Mouse (Mus musculus) hindbrain, embryonic 16.5 days (tissue): ENCODE results near the gene Sap25. TPM values are rescaled to one million over a fixed set of nuclear protein-coding genes. Genes with fewer than 3 reads are reported as not detected.
A peak's percentile ranks its signal among the peaks of the same experiment; 100 is the strongest.

Experiments
- ATAC-seq: fragments of 200-750 bp; cut with Nextera tagmentation; 2 replicates; pipeline ENCODE4 v1.8.0; 2017; ENCODE audit warnings: moderate TSS enrichment, moderate library complexity
- H3K27ac ChIP-seq: fragments of 300-500 bp; sonication (generic); 2 replicates; pipeline ENCODE4 v1.5.1; 2014; ENCODE audit warnings: low read depth, mild to moderate bottlenecking, control low read depth, low read length, moderate library complexity
- H3K27me3 ChIP-seq: fragments of 300-500 bp; sonication (generic); replicated peaks from 2 replicates; pipeline ENCODE4 v1.6.1; 2014; ENCODE audit warnings: low read length; ENCODE audit not compliant: control insufficient read depth, insufficient read depth
- H3K36me3 ChIP-seq: fragments of 300-500 bp; sonication (generic); 2 replicates; pipeline ENCODE4 v1.6.1; 2014; ENCODE audit warnings: mild to moderate bottlenecking, low read length, moderate library complexity, mixed read lengths; ENCODE audit not compliant: control insufficient read depth, insufficient read depth
- H3K4me1 ChIP-seq: fragments of 300-500 bp; sonication (generic); 2 replicates; pipeline ENCODE4 v1.6.1; 2014; ENCODE audit warnings: low read depth, low read length; ENCODE audit not compliant: control insufficient read depth, insufficient read depth
- H3K4me2 ChIP-seq: fragments of 300-500 bp; sonication (generic); 2 replicates; pipeline ENCODE4 v1.6.1; 2014; ENCODE audit warnings: mild to moderate bottlenecking, low read length, control low read depth, moderate library complexity
- H3K4me3 ChIP-seq: fragments of 300-500 bp; sonication (generic); 2 replicates; pipeline ENCODE4 v1.5.1; 2014; ENCODE audit warnings: mild to moderate bottlenecking, low read length, control low read depth, moderate library complexity
- H3K9ac ChIP-seq: fragments of 300-500 bp; sonication (generic); 2 replicates; pipeline ENCODE4 v1.6.1; 2014; ENCODE audit warnings: low read depth, mild to moderate bottlenecking, control low read depth, low read length, moderate library complexity
- H3K9me3 ChIP-seq: fragments of 300-500 bp; sonication (generic); 2 replicates; pipeline ENCODE4 v1.6.1; 2014; ENCODE audit warnings: mild to moderate bottlenecking, low read length, moderate library complexity; ENCODE audit not compliant: control insufficient read depth
- WGBS: fragments of 180-500 bp; shearing (Covaris S2); extraction: QIAGEN DNeasy Blood & Tissue Kit; methylation state at CpG from one replicate; pipeline ENCODE4 v1.1.7; 2014; 5-methylcytosine and 5-hydroxymethylcytosine counted together
- polyA plus RNA-seq: library from polyadenylated mRNA; unstranded; fragments of >200 nt; fragmentation: Nextera tagmentation; extraction: Ambion mirVana; gene quantifications from 2 replicates; pipeline ENCODE4 v1.2.1, GENCODE M21; 2015

The Sap25 gene
- polyA plus RNA-seq: 3.4 and 6.6 TPM in 2 replicates

DNA sequence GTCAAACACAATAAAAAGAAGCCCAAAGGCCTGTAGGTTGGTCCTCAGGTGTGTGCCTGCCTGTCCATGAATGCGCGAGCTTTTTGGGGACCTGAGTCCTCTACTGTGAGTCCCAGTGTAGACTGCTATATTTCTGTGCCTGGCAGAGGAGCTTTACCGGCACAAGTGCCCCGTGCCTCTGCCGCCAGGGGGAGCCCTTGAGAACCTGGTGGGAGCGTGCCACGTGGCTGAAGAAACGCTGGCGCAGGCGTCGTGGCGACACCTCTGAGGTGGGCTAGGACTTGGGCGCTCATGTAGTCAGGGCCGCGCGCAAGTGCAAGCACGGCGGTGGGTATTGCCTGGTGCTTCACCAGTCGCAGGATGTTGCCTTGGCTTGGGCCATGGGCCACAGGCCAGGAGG is at the start of gene Sap25:
Gene Sap25, plus strand, starts transcription at position 281 of the 400 bp plus-strand sequence.
- H3K27ac ChIP-seq: no peak within 1 kb of the TSS
- 91% methylated on average over 19 of the region's 19 CpGs for WGBS
- H3K4me1 ChIP-seq: peaks cover 6% of the 10 kb centered on the region
- no peak within 1 kb of the TSS for H3K9ac ChIP-seq
- ATAC-seq: no peak
- H3K36me3 ChIP-seq: peaks cover 25% of the 10 kb centered on the region
- peaks cover 10% of the 10 kb centered on the region for H3K27me3 ChIP-seq
- no peaks in the 10 kb centered on the region for H3K9me3 ChIP-seq
- no peak within 1 kb of the TSS for H3K4me2 ChIP-seq
- no peak within 1 kb of the TSS for H3K4me3 ChIP-seq

DNA sequence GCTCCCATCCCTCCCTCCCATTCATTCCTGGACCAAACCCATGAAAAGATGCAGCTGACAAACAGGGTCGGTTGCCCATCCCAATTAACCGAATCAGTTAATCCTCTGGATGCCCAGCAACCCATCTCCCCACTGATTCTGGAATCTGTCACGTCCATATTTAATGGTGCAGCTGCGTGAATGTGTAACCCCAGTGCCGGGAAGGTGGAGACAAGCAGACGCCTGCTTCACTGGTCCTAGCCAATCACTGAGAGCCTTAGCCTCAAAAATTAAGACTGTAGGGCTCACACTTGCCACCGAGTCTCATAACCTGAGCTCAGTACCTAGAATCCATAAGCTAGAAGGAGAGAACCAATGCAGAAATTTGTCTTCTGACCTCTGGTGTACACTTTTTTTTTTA is 45.2 kb upstream of the Sap25 start:
- no peak for ATAC-seq
- 71% methylated on average over 7 of the region's 7 CpGs for WGBS
- H3K27me3 ChIP-seq: no peaks in the 10 kb centered on the region
- H3K27ac ChIP-seq: no peak overlapping the region
- no peak overlapping the region for H3K4me3 ChIP-seq
- peaks cover 2% of the 10 kb centered on the region for H3K36me3 ChIP-seq
- H3K9ac ChIP-seq: no peak overlapping the region
- no peaks in the 10 kb centered on the region for H3K9me3 ChIP-seq
- H3K4me1 ChIP-seq: peaks cover 13% of the 10 kb centered on the region
- no peak overlapping the region for H3K4me2 ChIP-seq

- Histone ChIP-seq H3K9me3 (no peaks in the 10 kb centered on the region), H3K27me3 (no peaks in the 10 kb centered on the region), H3K36me3 (peaks cover 2% of the 10 kb centered on the region), H3K9ac (no peak overlapping the region; the same call in 1 of the 2 replicates), H3K4me3 (peak overlapping the region; percentile 14; the same call in 1 of the 2 replicates), H3K27ac (no peak overlapping the region), H3K4me2 (peak overlapping the region; percentile 38), H3K4me1 (peaks cover 16% of the 10 kb centered on the region)
- WGBS: 41% methylated on average over 30 of the region's 30 CpGs
- ATAC-seq: no peak
Measured at GRCm38 (mm10) chr5:137596601-137597261, 44.4 kb upstream of the Sap25 start.

GRCm38 (mm10) chr5:137597625-137598024 is 43.5 kb upstream of the Sap25 start:
- Histone ChIP-seq H3K9ac (no peak overlapping the region), H3K27ac (no peak overlapping the region), H3K4me2 (no peak overlapping the region), H3K27me3 (no peaks in the 10 kb centered on the region), H3K4me3 (no peak overlapping the region), H3K9me3 (no peaks in the 10 kb centered on the region), H3K4me1 (peaks cover 16% of the 10 kb centered on the region), H3K36me3 (peaks cover 2% of the 10 kb centered on the region)
- 96% methylated on average over 6 of the region's 6 CpGs for WGBS
- ATAC-seq: no peak

DNA sequence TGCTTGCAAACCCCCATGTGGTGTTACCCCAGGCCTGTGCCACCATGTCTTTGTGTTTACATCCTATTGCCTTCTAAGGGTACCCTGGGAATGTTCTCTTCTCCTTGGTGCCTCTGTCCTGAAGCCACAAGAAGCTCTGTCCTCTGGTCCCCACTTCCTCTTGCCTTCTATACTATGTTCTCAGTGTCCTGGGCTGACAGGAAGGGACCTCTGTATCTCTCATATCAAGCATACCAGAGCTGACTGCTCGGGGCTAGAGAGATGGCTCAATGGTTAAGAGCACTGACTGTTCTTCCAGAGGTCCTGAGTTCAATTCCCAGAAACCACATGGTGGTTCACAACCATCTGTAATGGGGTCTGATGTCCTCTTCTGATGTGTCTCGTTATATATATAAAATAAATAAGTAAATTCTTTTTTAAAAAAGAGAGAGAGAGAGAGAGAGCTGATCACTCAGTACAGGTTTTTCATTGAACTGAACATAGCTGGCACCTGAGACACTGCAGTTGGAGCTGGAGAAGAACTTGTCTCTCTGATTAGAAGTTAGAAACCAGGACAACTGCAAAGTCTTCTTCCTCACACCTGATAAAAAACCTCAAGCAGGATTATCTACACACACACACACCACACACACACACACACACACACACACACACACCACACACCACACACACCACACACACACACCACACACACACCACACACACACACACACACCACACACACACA is 42.9 kb upstream of the Sap25 start:
- H3K27ac ChIP-seq: no peak overlapping the region
- 96% methylated on average over 2 of the region's 2 CpGs for WGBS
- no peak for ATAC-seq
- peaks cover 2% of the 10 kb centered on the region for H3K36me3 ChIP-seq
- H3K4me3 ChIP-seq: no peak overlapping the region
- no peak overlapping the region for H3K4me2 ChIP-seq
- no peaks in the 10 kb centered on the region for H3K9me3 ChIP-seq
- no peaks in the 10 kb centered on the region for H3K27me3 ChIP-seq
- peaks cover 16% of the 10 kb centered on the region for H3K4me1 ChIP-seq
- H3K9ac ChIP-seq: no peak overlapping the region

DNA sequence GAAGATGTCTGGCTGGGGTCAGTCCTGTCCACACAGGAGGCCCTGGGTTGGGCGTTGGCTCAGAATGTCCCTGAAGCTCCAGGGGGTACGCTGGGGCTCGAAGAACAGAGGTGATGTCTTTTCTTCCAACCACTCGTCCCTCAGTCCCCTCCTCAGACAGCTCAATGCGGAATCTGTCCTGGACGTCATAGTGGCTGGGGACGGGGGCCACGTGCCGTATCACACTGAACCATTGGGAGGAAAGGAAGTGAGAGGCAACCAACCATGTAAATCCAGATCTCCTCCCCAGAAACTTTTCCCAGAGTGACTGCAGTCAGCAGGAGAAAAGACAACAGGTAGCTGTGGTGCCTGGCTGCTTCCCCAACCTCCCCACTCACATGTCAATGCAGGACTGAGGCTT is 41.5 kb upstream of the Sap25 start:
- no peaks in the 10 kb centered on the region for H3K9me3 ChIP-seq
- peaks cover 16% of the 10 kb centered on the region for H3K4me1 ChIP-seq
- H3K4me3 ChIP-seq: peak overlapping the region; percentile 63
- H3K4me2 ChIP-seq: peak overlapping the region; percentile 86
- peaks cover 2% of the 10 kb centered on the region for H3K36me3 ChIP-seq
- no peaks in the 10 kb centered on the region for H3K27me3 ChIP-seq
- peak overlapping the region; percentile 86 for H3K9ac ChIP-seq
- H3K27ac ChIP-seq: no peak overlapping the region
- ATAC-seq: no peak
- WGBS: 56% methylated on average over 9 of the region's 9 CpGs

GRCm38 (mm10) chr5:137600281-137600618 is 40.9 kb upstream of the Sap25 start:
- H3K27me3 ChIP-seq: no peaks in the 10 kb centered on the region

GRCm38 (mm10) chr5:137600619-137601364 is 40.3 kb upstream of the Sap25 start, which contains the start of gene Mospd3:
TSS of gene Mospd3 (minus strand) at chr5:137601058.
- peak within 1 kb of the TSS; percentile 63 for H3K4me3 ChIP-seq
- peaks cover 16% of the 10 kb centered on the region for H3K4me1 ChIP-seq
- no peaks in the 10 kb centered on the region for H3K9me3 ChIP-seq
- WGBS: under 1% methylated on average over 37 of the region's 41 CpGs
- peak within 1 kb of the TSS; percentile 86 for H3K9ac ChIP-seq
- peaks cover 2% of the 10 kb centered on the region; the same call in 1 of the 2 replicates for H3K36me3 ChIP-seq
- H3K4me2 ChIP-seq: peak within 1 kb of the TSS; percentile 86
- peak within 1 kb of the TSS; percentile 81 for H3K27ac ChIP-seq
- no peaks in the 10 kb centered on the region for H3K27me3 ChIP-seq
- ATAC-seq: peak; percentile 97

More at GRCm38 (mm10) chr5:137600281-137600618, 40.9 kb upstream of the Sap25 start:
- H3K27ac ChIP-seq: peak overlapping the region; percentile 27; the same call in 1 of the 2 replicates
- peak overlapping the region; percentile 63 for H3K4me3 ChIP-seq
- peaks cover 2% of the 10 kb centered on the region; the same call in 1 of the 2 replicates for H3K36me3 ChIP-seq
- 4% methylated on average over 19 of the region's 19 CpGs for WGBS
- peaks cover 16% of the 10 kb centered on the region for H3K4me1 ChIP-seq
- H3K9ac ChIP-seq: peak overlapping the region; percentile 86
- ATAC-seq: peak; percentile 13
- no peaks in the 10 kb centered on the region for H3K9me3 ChIP-seq
- peak overlapping the region; percentile 86 for H3K4me2 ChIP-seq

DNA sequence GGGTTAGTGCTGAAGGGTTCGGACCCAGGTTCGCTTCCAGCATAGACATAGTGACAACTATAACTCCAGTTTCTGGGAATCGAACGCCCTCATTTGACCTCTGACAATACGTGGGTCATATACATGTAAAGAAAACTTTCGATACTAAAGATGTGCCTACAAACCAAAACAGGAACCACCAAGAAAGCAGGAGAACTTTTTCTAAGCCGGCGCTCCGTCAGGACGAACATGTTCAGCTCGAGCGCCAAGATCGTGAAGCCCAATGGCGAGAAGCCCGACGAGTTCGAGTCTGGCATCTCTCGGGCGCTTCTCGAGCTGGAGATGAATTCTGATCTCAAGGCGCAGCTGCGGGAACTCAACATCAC is 39.8 kb upstream of the Sap25 start:
- ATAC-seq: no peak
- H3K9me3 ChIP-seq: no peaks in the 10 kb centered on the region
- H3K9ac ChIP-seq: peak overlapping the region; percentile 48
- peaks cover 2% of the 10 kb centered on the region; the same call in 1 of the 2 replicates for H3K36me3 ChIP-seq
- peak overlapping the region; percentile 63 for H3K4me3 ChIP-seq
- H3K27ac ChIP-seq: 0 out of 2 replicates have a peak overlapping the region, but pooled peaks have one; percentile 16
- H3K4me1 ChIP-seq: peaks cover 16% of the 10 kb centered on the region
- no peaks in the 10 kb centered on the region for H3K27me3 ChIP-seq
- under 1% methylated on average over 22 of the region's 22 CpGs for WGBS
- H3K4me2 ChIP-seq: peak overlapping the region; percentile 81
